Mouse (Mus musculus) ES-E14 (cell line): ENCODE data around the gene Nrip3. TPM values are rescaled to one million over a fixed set of nuclear protein-coding genes. Genes with fewer than 3 reads are reported as not detected.
A peak's percentile ranks its signal among the peaks of the same experiment; 100 is the strongest.

Experiments used
- DNase-seq: peaks from one replicate; pipeline ENCODE4 v3.0.0-alpha.2; 2013; ENCODE audit warnings: low read depth, low spot score
- H3K27ac ChIP-seq: 2 replicates; pipeline ENCODE4 v1.5.1; 2012; ENCODE audit warnings: low read depth, mild to moderate bottlenecking, low read length, moderate library complexity, mixed read lengths; ENCODE audit not compliant: poor library complexity, insufficient read depth, severe bottlenecking
- H3K36me3 ChIP-seq: 2 replicates; pipeline ENCODE4 v1.6.1; 2012; ENCODE audit warnings: mild to moderate bottlenecking, low read length, moderate library complexity, mixed read lengths; ENCODE audit not compliant: control insufficient read depth, poor library complexity, insufficient read depth, severe bottlenecking
- H3K4me1 ChIP-seq, 2 experiments: fragments of 150-350 bp in 1 of 2; sonication (generic) in 1 of 2; 2 replicates each; pipeline ENCODE4 v1.6.1; 2012; ENCODE audit warnings: low read length in 2 of 2, mild to moderate bottlenecking in 1 of 2, mixed read lengths in 1 of 2; ENCODE audit not compliant: control insufficient read depth in 2 of 2, insufficient read depth in 2 of 2, poor library complexity in 1 of 2
- H3K4me3 ChIP-seq, 2 experiments: fragments of 150-350 bp in 1 of 2; sonication (generic) in 1 of 2; 2 replicates each; pipeline ENCODE4 v1.5.1; 2012; ENCODE audit warnings: low read length in 2 of 2, low read depth in 1 of 2, mild to moderate bottlenecking in 1 of 2, mixed read lengths in 1 of 2; ENCODE audit not compliant: insufficient read depth in 1 of 2, poor library complexity in 1 of 2, severe bottlenecking in 1 of 2
- H3K9ac ChIP-seq: 2 replicates; pipeline ENCODE4 v1.6.1; 2012; ENCODE audit warnings: low read depth, mild to moderate bottlenecking, low read length, mixed read lengths; ENCODE audit not compliant: poor library complexity, insufficient read depth, severe bottlenecking
- H3K9me3 ChIP-seq: fragments of 150-350 bp; sonication (generic); 2 replicates; pipeline ENCODE4 v1.6.1; 2012; ENCODE audit warnings: low read depth, mild to moderate bottlenecking, low read length; ENCODE audit not compliant: control insufficient read depth, insufficient read depth
- CHD2 ChIP-seq: IDR thresholded peaks from 2 replicates; pipeline ENCODE4 v1.6.1; 2014; ENCODE audit warnings: mild to moderate bottlenecking, low read depth, low read length, inconsistent platforms
- HCFC1 ChIP-seq: IDR thresholded peaks from 2 replicates; pipeline ENCODE4 v1.6.1; 2012; ENCODE audit warnings: low read length, inconsistent platforms, borderline replicate concordance; ENCODE audit not compliant: insufficient read depth
- MAFK ChIP-seq: IDR thresholded peaks from 2 replicates; pipeline ENCODE4 v1.6.1; 2014; ENCODE audit warnings: mild to moderate bottlenecking, low read depth, low read length, inconsistent platforms; ENCODE audit not compliant: insufficient read depth
- ZC3H11A ChIP-seq: IDR thresholded peaks from 2 replicates; pipeline ENCODE4 v1.6.1; 2012; ENCODE audit warnings: low read depth, mild to moderate bottlenecking, inconsistent platforms, low read length, borderline replicate concordance
- ZNF384 ChIP-seq: IDR thresholded peaks from 2 replicates; pipeline ENCODE4 v1.6.1; 2012; ENCODE audit warnings: low read depth, low read length, inconsistent platforms
- in situ Hi-C, 2 experiments: fragments of 600-800 bp; cut with MboI; formaldehyde crosslinking; loops; one replicate each; pipeline ENCODE4 v1.15.1; 2025; ENCODE audit warnings: low sequenced_read_pairs in 2 of 2, inconsistent platforms in 1 of 2; ENCODE audit not compliant: unreplicated experiment in 2 of 2
- total RNA-seq: library from RNA; depleted of rRNA; stranded (reverse); fragments of 300-350 nt; gene quantifications from 2 replicates; pipeline ENCODE4 v1.2.3, GENCODE M21; 2012

Gene Nrip3
- total RNA-seq, 1 experiment = 0.98 TPM

DNA sequence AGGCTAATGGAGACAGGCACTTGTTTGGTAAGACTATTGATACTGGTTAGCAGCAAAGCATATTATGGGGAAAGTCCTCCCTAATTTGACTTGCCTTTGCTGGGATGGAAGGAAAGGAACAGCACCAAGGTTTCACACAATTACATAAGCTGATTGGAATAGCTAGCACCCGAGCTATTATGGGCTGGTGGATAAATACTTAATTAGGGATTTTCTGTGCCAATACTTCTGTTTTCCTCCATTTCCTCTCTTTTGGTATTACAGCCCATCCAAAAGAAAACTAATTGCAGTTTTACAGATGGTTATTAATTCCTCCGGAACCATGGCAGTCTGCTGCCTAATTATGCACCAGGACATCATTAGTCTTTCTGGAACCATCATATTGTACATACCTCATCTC is 17.8 kb downstream of the Nrip3 start:
- no peak for DNase-seq
- TF ChIP-seq MAFK (no peak), CHD2 (no peak), HCFC1 (no peak), ZC3H11A (no peak), ZNF384 (no peak)
- no peak overlapping the region for H3K27ac ChIP-seq

DNA sequence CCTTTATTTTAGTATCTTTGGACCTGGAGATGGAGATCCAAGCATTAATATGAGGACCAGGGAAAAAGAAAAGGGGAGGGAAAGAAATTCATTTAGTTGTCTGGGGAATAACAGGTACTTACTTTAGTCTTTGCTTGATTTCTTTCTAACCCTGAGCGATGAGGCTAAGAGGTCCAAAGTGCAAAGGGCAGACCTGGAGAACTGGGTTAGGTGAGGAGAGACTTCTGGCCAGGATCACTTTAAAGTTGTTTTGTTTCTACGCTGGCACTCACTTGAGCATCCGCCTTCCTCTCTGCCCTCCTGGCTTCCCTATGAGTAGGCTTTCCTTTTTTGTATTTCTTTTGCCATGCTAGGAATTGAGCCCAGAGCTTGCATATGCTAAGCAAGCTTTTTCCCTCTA is 25.5 kb downstream of the Nrip3 start:
- no peak overlapping the region for H3K9ac ChIP-seq
- H3K9me3 ChIP-seq = no peaks in the 10 kb centered on the region
- no peak overlapping the region for H3K4me3 ChIP-seq
- no peaks in the 10 kb centered on the region for H3K4me1 ChIP-seq
- H3K36me3 ChIP-seq = no peaks in the 10 kb centered on the region
- no peak for DNase-seq
- no peak for TF ChIP-seq ZNF384
- no peak for TF ChIP-seq HCFC1
- no peak for TF ChIP-seq CHD2
- no peak for TF ChIP-seq ZC3H11A
- TF ChIP-seq MAFK = no peak
- in situ Hi-C loops = no loop called here
- H3K27ac ChIP-seq = no peak overlapping the region

More for the DNA sequence above, 17.8 kb downstream of the Nrip3 start:
- Histone ChIP-seq H3K4me3 (no peak overlapping the region), H3K9me3 (no peaks in the 10 kb centered on the region), H3K9ac (no peak overlapping the region), H3K36me3 (no peaks in the 10 kb centered on the region), H3K4me1 (no peaks in the 10 kb centered on the region)
- in situ Hi-C loops = no loop called here

GRCm38 (mm10) chr7:109754034-109754433 is 27.8 kb downstream of the Nrip3 start:
- no peak overlapping the region for H3K27ac ChIP-seq
- TF ChIP-seq MAFK (peak; percentile 68; the same call in 1 of the 2 replicates), ZNF384 (no peak), HCFC1 (no peak), CHD2 (no peak)
- H3K9me3 ChIP-seq = no peaks in the 10 kb centered on the region
- no peak overlapping the region for H3K4me3 ChIP-seq
- in situ Hi-C loops = no loop called here
- DNase-seq = no peak
- no peaks in the 10 kb centered on the region for H3K36me3 ChIP-seq
- no peaks in the 10 kb centered on the region for H3K4me1 ChIP-seq
- no peak overlapping the region for H3K9ac ChIP-seq

- peak within 1 kb of the TSS; percentile 88 for H3K9ac ChIP-seq
- in situ Hi-C loops = no loop called here
- no peaks in the 10 kb centered on the region for H3K9me3 ChIP-seq
- no peaks in the 10 kb centered on the region for H3K36me3 ChIP-seq
- peak within 1 kb of the TSS; percentile 88 to 90 for H3K4me3 ChIP-seq
- H3K27ac ChIP-seq = no peak within 1 kb of the TSS
- peak; percentile 25 for DNase-seq
- no peaks in the 10 kb centered on the region for H3K4me1 ChIP-seq
- TF ChIP-seq HCFC1 (peak; percentile 69), ZC3H11A (no peak)
Measured at GRCm38 (mm10) chr7:109752008-109752925, 29.6 kb downstream of the Nrip3 start, which contains the start of gene Tmem9b. TSS of gene Tmem9b (minus strand) at chr7:109752875.

GRCm38 (mm10) chr7:109751427-109752007 is 30.3 kb downstream of the Nrip3 start:
- Histone ChIP-seq H3K36me3 (no peaks in the 10 kb centered on the region), H3K4me3 (peak overlapping the region; percentile 88 to 90), H3K9me3 (no peaks in the 10 kb centered on the region), H3K27ac (no peak overlapping the region), H3K4me1 (no peaks in the 10 kb centered on the region), H3K9ac (peak overlapping the region; percentile 88)
- in situ Hi-C loops = no loop called here
- TF ChIP-seq ZNF384 = no peak
- no peak for TF ChIP-seq MAFK
- TF ChIP-seq HCFC1 = no peak
- no peak for TF ChIP-seq ZC3H11A
- TF ChIP-seq CHD2 = no peak
- no peak for DNase-seq
